Mouse (Mus musculus) CH12.LX (cell line): Measurements from ENCODE around the gene Lama2. TPM values are rescaled to one million over a fixed set of nuclear protein-coding genes. Genes with fewer than 3 reads are reported as not detected.

ENCODE experiments used
- DNase-seq: peaks from one replicate; pipeline ENCODE4 v3.0.0-alpha.2; 2013; ENCODE audit errors: extremely low read depth
- H3K27ac ChIP-seq: 2 replicates; pipeline ENCODE4 v1.5.1; 2012; ENCODE audit warnings: low read depth, mild to moderate bottlenecking, control low read depth, moderate library complexity; ENCODE audit not compliant: insufficient read depth
- H3K27me3 ChIP-seq: replicated peaks from 2 replicates; pipeline ENCODE3; 2012; ENCODE audit warnings: inconsistent platforms
- H3K36me3 ChIP-seq, 2 experiments: replicated peaks in 1 of 2; 2 replicates each; pipeline versions ENCODE3 to v1.6.1; 2012; ENCODE audit warnings: inconsistent platforms in 1 of 2, low read length in 1 of 2, mild to moderate bottlenecking in 1 of 2, mixed read lengths in 1 of 2, moderate library complexity in 1 of 2; ENCODE audit not compliant: control insufficient read depth in 1 of 2, insufficient read depth in 1 of 2
- H3K4me1 ChIP-seq, 2 experiments: 2 replicates each; pipeline ENCODE4 v1.6.1; 2012; ENCODE audit warnings: inconsistent platforms in 1 of 2, moderate library complexity in 1 of 2; ENCODE audit not compliant: insufficient read depth in 2 of 2, control insufficient read depth in 1 of 2
- H3K4me2 ChIP-seq: 2 replicates; pipeline ENCODE4 v1.6.1; 2012; ENCODE audit warnings: low read depth, mild to moderate bottlenecking, control low read depth; ENCODE audit not compliant: poor library complexity, insufficient read depth, severe bottlenecking
- H3K4me3 ChIP-seq, 3 experiments: fragments of 150-350 bp in 1 of 3; sonication (generic) in 1 of 3; replicated peaks in 1 of 3; 2 replicates each; pipeline versions ENCODE3 to v1.5.1; 2011 to 2012; ENCODE audit warnings: low read depth in 2 of 3, low read length in 2 of 3, mild to moderate bottlenecking in 2 of 3, moderate library complexity in 2 of 3, control low read depth in 1 of 3, improper control_type of control experiment in 1 of 3, inconsistent platforms in 1 of 3, mixed read lengths in 1 of 3; ENCODE audit not compliant: poor library complexity in 1 of 3
- H3K79me2 ChIP-seq: replicated peaks from 2 replicates; pipeline ENCODE4 v1.6.1; 2012; ENCODE audit warnings: mild to moderate bottlenecking, moderate library complexity; ENCODE audit not compliant: control insufficient read depth, poor library complexity, insufficient read depth, severe bottlenecking; ENCODE audit errors: extremely low read depth
- H3K9ac ChIP-seq: 2 replicates; pipeline ENCODE4 v1.6.1; 2012; ENCODE audit warnings: low read depth, mild to moderate bottlenecking, control low read depth, moderate library complexity; ENCODE audit not compliant: insufficient read depth
- H3K9me3 ChIP-seq: replicated peaks from 2 replicates; pipeline ENCODE3; 2012; ENCODE audit warnings: low read length, inconsistent platforms, mixed read lengths
- CHD1 ChIP-seq: IDR thresholded peaks from 2 replicates; pipeline ENCODE4 v1.6.1; 2012; ENCODE audit warnings: low read depth, low read length, improper control_type of control experiment, inconsistent platforms
- ELF1 ChIP-seq: IDR thresholded peaks from 2 replicates; pipeline ENCODE4 v1.6.1; 2014; ENCODE audit warnings: low read depth, mild to moderate bottlenecking, inconsistent platforms, low read length, improper control_type of control experiment
- EP300 ChIP-seq: IDR thresholded peaks from 2 replicates; pipeline ENCODE4 v1.6.1; 2011; ENCODE audit warnings: low read length, improper control_type of control experiment
- HCFC1 ChIP-seq: IDR thresholded peaks from 2 replicates; pipeline ENCODE4 v1.6.1; 2012; ENCODE audit warnings: low read depth, mild to moderate bottlenecking, inconsistent platforms, low read length, improper control_type of control experiment
- IRF4 ChIP-seq: IDR thresholded peaks from 2 replicates; pipeline ENCODE4 v1.6.1; 2014; ENCODE audit warnings: low read depth, mild to moderate bottlenecking, inconsistent platforms, low read length, improper control_type of control experiment
- KAT2A ChIP-seq: IDR thresholded peaks from 2 replicates; pipeline ENCODE4 v1.6.1; 2012; ENCODE audit warnings: low read length, improper control_type of control experiment, inconsistent platforms; ENCODE audit not compliant: insufficient replicate concordance
- MAX ChIP-seq: IDR thresholded peaks from 2 replicates; pipeline ENCODE4 v1.6.1; 2011; ENCODE audit warnings: low read length, improper control_type of control experiment
- MAZ ChIP-seq: IDR thresholded peaks from 2 replicates; pipeline ENCODE4 v1.6.1; 2012; ENCODE audit warnings: low read depth, mild to moderate bottlenecking, inconsistent platforms, low read length, improper control_type of control experiment, moderate library complexity
- MEF2A ChIP-seq: IDR thresholded peaks from 2 replicates; pipeline ENCODE4 v1.6.1; 2014; ENCODE audit warnings: low read depth, mild to moderate bottlenecking, inconsistent platforms, low read length, improper control_type of control experiment, borderline replicate concordance
- MXI1 ChIP-seq: IDR thresholded peaks from 2 replicates; pipeline ENCODE4 v1.6.1; 2011; ENCODE audit warnings: mild to moderate bottlenecking, low read depth, low read length, improper control_type of control experiment
- MYC ChIP-seq: IDR thresholded peaks from 2 replicates; pipeline ENCODE4 v1.6.1; 2011; ENCODE audit warnings: low read depth, mild to moderate bottlenecking, improper control_type of control experiment, low read length
- NRF1 ChIP-seq: IDR thresholded peaks from 2 replicates; pipeline ENCODE4 v1.6.1; 2014; ENCODE audit warnings: low read depth, mild to moderate bottlenecking, inconsistent platforms, low read length, improper control_type of control experiment, moderate library complexity
- PAX5 ChIP-seq: IDR thresholded peaks from 2 replicates; pipeline ENCODE4 v1.6.1; 2012; ENCODE audit warnings: low read length, inconsistent platforms, mixed read lengths
- POLR2A ChIP-seq: IDR thresholded peaks from 2 replicates; pipeline ENCODE4 v1.6.1; 2011; ENCODE audit warnings: low read depth, mild to moderate bottlenecking, improper control_type of control experiment, low read length
- POLR2AphosphoS2 ChIP-seq: IDR thresholded peaks from 2 replicates; pipeline ENCODE4 v1.6.1; 2011; ENCODE audit warnings: low read depth, low read length, improper control_type of control experiment
- RCOR1 ChIP-seq: conservative IDR thresholded peaks from 2 replicates; pipeline ENCODE4 v1.6.1; 2012; ENCODE audit warnings: low read depth, mild to moderate bottlenecking, inconsistent platforms, low read length, improper control_type of control experiment
- SIN3A ChIP-seq: IDR thresholded peaks from 2 replicates; pipeline ENCODE4 v1.6.1; 2012; ENCODE audit warnings: low read length, improper control_type of control experiment, inconsistent platforms
- TCF12 ChIP-seq: IDR thresholded peaks from 2 replicates; pipeline ENCODE4 v1.6.1; 2014; ENCODE audit warnings: low read depth, mild to moderate bottlenecking, inconsistent platforms, low read length, improper control_type of control experiment
- USF1 ChIP-seq: IDR thresholded peaks from 2 replicates; pipeline ENCODE4 v1.6.1; 2014; ENCODE audit warnings: low read depth, mild to moderate bottlenecking, inconsistent platforms, low read length, improper control_type of control experiment
- USF2 ChIP-seq: conservative IDR thresholded peaks from 2 replicates; pipeline ENCODE4 v1.6.1; 2011; ENCODE audit warnings: low read depth, low read length, improper control_type of control experiment
- ZNF384 ChIP-seq: IDR thresholded peaks from 2 replicates; pipeline ENCODE4 v1.6.1; 2012; ENCODE audit warnings: low read depth, low read length, improper control_type of control experiment, inconsistent platforms
- dilution Hi-C: fragments of 300-500 bp; cut with MboI; formaldehyde crosslinking; loops from 2 replicates; pipeline ENCODE4 v1.14.3; 2020; ENCODE audit warnings: low sequenced_read_pairs; ENCODE audit not compliant: extremely low pct_unique_long_range_greater_than_20kb, extremely low pct_ligation_motif_present
- in situ Hi-C: fragments of 300-500 bp; cut with MboI; formaldehyde crosslinking; loops from 3 replicates; pipeline ENCODE4 v1.14.3; 2019; ENCODE audit warnings: low sequenced_read_pairs, low pct_ligation_motif_present, low pct_unique_long_range_greater_than_20kb, mixed read lengths
- polyA plus RNA-seq: library from polyadenylated mRNA; unstranded; fragments of >175 nt; gene quantifications from 2 replicates; pipeline ENCODE4 v1.2.1, GENCODE M21; 2012; ENCODE audit warnings: low read depth; ENCODE audit not compliant: insufficient read length
- total RNA-seq, 2 experiments: library from RNA; depleted of rRNA; stranded (reverse); fragments of 300-350 nt in 1 of 2; fragments of >200 nt in 1 of 2; gene quantifications; 2 replicates each; pipeline ENCODE4 v1.2.3; 2012 to 2014

The Lama2 gene
- total and polyA plus RNA-seq, 3 experiments = not detected

DNA sequence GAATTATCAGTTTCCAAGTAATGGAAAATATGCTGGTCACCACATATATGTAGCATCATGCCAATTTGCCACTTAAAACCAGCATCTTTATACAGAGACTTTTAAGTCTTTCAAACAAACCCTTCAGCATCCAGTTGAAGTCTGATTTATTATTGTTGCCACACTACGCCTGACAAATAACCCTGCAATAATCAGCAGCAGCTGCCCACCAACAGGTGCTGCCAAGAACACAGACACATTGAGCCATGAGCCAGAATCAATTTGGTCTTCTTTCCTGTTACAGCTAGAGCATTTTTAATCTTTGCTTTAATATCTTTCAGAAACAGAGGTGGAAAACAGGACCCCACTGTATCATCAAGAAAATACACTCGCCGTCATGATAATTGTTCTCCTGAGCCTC, 118.7 kb downstream of the Lama2 start:
- no peak overlapping the region for H3K27ac ChIP-seq
- DNase-seq = no peak
- no peak overlapping the region for H3K9ac ChIP-seq
- H3K4me3 ChIP-seq = no peak overlapping the region
- TF ChIP-seq EP300 (no peak), MYC (no peak), PAX5 (no peak), POLR2A (no peak), USF1 (no peak), KAT2A (no peak), MAZ (no peak), SIN3A (no peak), IRF4 (no peak), TCF12 (no peak), MAX (no peak), POLR2AphosphoS2 (no peak), HCFC1 (no peak), MXI1 (no peak), ZNF384 (no peak), ELF1 (no peak), RCOR1 (no peak)
- in situ Hi-C loops = no loop called here
- no peaks in the 10 kb centered on the region for H3K36me3 ChIP-seq
- no peaks in the 10 kb centered on the region for H3K27me3 ChIP-seq
- H3K4me2 ChIP-seq = no peak overlapping the region
- no peaks in the 10 kb centered on the region for H3K4me1 ChIP-seq
- no peaks in the 10 kb centered on the region for H3K79me2 ChIP-seq
- no peaks in the 10 kb centered on the region for H3K9me3 ChIP-seq
- dilution Hi-C loops = no loop called here

DNA sequence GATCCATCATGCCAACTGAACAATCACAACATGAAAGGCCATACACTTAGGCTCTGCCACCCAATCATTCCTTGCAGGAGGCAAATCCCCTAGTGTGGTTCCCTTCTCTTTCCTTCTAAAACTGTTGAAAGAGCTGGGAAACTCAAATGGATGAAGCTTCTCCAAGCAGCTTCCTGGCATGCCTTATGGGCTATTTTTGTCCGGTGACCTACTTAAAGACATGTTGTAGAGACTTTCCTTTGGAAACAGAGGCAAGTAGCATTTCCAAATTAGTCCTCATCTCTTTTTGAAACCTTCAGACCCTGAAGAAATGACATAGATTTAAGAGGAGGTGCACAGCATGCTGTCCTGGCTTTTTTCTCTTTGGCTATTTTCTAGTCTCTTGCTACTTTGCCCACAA, 131.1 kb downstream of the Lama2 start:
- TF ChIP-seq MEF2A (no peak), IRF4 (no peak), CHD1 (no peak), POLR2AphosphoS2 (no peak), MAX (no peak), USF2 (no peak), NRF1 (no peak)
- in situ Hi-C loops = no loop called here
- H3K9me3 ChIP-seq = no peaks in the 10 kb centered on the region
- H3K79me2 ChIP-seq = no peaks in the 10 kb centered on the region
- no peak for DNase-seq
- H3K4me1 ChIP-seq = no peaks in the 10 kb centered on the region
- no peaks in the 10 kb centered on the region for H3K27me3 ChIP-seq
- no peak overlapping the region for H3K27ac ChIP-seq
- dilution Hi-C loops = no loop called here
- no peaks in the 10 kb centered on the region for H3K36me3 ChIP-seq
- no peak overlapping the region for H3K9ac ChIP-seq
- H3K4me2 ChIP-seq = no peak overlapping the region
- no peak overlapping the region for H3K4me3 ChIP-seq
